Mouse (Mus musculus) fibroblast of lung, adult 2 months (primary cell): ENCODE measurements at regions not wholly inside any gene's neighbourhood (a gene's known extent, or its start where the extent isn't known, plus 50 kb on each side); places are given as distances from the start of the nearest gene placed in this dataset.

Experiments used
- DNase-seq: peaks from one replicate; pipeline ENCODE4 v3.0.0-alpha.2; 2011; ENCODE audit warnings: low read depth

- DNase-seq = no peak
Measured at GRCm38 (mm10) chr8:25463532-25463931, 639.4 kb upstream of the Adam5 start.

DNA sequence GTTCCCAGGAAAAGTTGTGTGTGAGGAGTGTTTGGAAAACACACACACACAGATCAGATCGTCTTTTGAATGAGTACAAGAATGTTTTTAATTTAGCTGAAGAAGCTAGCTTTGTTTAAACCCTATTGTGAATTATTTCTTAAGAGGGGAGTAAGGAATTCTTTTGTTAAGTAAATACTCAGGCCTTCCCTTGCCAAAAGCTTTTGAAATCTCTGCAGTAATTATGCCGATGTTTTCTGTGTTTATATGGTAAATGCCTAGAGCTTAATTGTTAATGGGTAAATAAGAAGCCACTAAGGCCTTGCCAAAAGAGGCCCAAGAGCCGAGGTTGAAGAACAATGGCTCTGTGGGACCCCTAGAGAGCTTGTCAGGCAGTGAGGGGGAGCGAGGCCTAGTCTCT is 638.3 kb upstream of the Adam5 start:
- no peak for DNase-seq

- DNase-seq = no peak
Measured at GRCm38 (mm10) chr8:25455644-25456043, 631.5 kb upstream of the Adam5 start.

GRCm38 (mm10) chr8:25454972-25455371 is 630.8 kb upstream of the Adam5 start:
- no peak for DNase-seq

- no peak for DNase-seq
Measured at GRCm38 (mm10) chr8:25453826-25454225, 629.7 kb upstream of the Adam5 start.

- DNase-seq = no peak
Measured at GRCm38 (mm10) chr8:25450544-25450943, 626.4 kb upstream of the Adam5 start.

- DNase-seq = no peak
Measured at GRCm38 (mm10) chr8:25449590-25449989, 625.4 kb upstream of the Adam5 start.

DNA sequence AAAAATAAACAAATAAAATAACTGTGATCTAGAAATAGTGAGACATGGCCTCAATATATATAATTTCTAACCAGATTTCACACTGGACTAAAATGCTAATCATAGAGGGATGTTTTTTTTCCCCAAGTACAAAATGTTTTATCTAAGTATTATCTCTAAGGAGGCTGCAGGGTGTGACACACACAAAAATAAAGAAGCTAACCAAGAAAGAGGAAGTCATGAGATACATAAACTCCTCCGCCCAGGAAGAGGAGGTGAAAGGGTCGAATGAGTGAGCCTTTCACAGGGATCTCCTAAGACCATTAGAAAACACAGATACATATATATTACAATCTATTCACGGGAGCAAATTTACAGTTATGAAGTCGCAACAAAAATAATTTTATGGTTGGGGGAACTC is 623.7 kb upstream of the Adam5 start:
- DNase-seq = no peak

DNA sequence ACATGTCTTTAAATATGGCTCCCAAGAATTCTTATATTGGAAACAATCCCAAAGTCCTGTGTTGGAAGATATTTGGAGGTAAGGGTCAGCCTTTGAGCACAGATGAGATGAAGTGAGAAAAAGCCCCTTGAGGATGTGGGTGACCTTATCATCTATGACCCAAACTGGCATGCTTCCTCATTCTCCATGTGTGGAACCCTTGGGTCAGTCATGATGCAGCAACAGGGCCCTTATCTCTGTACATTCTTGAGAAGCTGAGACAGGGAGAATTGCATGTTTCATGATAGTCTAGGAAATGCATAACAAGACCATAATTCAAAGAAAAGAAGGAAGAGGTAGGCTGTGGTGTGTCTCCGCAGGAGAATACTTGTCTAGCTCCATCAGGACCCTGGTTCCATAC is 621.8 kb upstream of the Adam5 start:
- DNase-seq = no peak

GRCm38 (mm10) chr8:25445054-25445453 is 620.9 kb upstream of the Adam5 start:
- no peak for DNase-seq

- DNase-seq = no peak
Measured at GRCm38 (mm10) chr8:25443552-25443951, 619.4 kb upstream of the Adam5 start.

GRCm38 (mm10) chr8:25441057-25441441 is 616.9 kb upstream of the Adam5 start:
- peak; percentile 47 for DNase-seq

DNA sequence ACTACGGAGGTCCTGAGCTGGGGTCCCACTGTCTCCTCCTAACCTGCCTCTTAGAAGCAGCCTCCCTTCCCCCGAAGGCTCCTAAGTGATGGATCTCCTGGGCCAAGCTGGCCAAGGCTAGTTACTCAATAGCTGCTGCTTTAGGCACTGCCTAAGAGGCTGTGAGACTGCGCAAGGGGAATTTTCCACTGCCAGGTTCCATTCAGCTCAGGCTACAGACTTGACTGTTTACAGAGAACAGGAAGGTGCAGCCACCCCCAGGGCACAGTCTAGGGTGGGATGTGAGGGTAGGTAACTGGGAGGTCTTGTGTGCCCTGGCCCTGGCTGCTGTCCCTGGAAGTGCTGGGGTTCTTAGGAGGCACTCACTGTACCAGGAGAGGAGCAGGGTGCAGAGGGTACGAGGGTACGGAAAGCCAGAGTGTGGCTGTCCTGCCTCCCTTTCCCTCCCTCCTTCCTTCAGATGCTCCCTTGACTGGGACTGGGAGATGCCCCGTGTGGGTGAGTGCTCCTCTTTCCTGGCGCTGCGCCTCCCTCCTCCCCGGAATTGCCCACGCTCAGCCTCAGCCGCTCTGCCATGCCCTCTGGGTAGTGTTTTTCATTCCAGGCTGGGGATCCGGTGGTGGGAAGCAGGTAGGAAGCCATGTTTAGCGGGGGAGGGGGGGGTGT is 616.4 kb upstream of the Adam5 start:
- DNase-seq = peak; percentile 87

DNA sequence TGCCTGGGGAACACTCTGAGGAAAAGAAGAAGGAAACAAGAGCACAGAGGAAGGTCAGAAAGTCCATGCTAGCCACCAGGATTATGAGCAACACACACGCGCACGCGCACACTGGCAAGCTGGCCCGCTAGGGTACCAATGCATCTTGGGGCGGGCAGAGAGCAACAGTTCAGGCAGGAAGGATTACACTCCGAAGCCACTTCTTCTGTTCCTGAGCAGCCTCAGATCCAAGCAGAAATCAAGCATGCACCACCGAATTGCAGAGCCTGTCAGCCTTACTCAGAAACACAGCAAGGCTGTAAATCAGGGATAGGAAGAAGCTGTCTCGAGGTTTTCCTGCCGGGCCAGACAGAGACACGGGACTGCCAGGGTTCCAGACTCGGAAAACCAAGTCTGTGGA is 615.8 kb upstream of the Adam5 start:
- peak; percentile 54 for DNase-seq

- peak; percentile 63 for DNase-seq
Measured at GRCm38 (mm10) chr8:25438021-25438620, 614.0 kb upstream of the Adam5 start.

GRCm38 (mm10) chr8:25437178-25437577 is 613.0 kb upstream of the Adam5 start:
- no peak for DNase-seq

- DNase-seq = no peak
Measured at GRCm38 (mm10) chr8:25430552-25430951, 606.4 kb upstream of the Adam5 start.

DNA sequence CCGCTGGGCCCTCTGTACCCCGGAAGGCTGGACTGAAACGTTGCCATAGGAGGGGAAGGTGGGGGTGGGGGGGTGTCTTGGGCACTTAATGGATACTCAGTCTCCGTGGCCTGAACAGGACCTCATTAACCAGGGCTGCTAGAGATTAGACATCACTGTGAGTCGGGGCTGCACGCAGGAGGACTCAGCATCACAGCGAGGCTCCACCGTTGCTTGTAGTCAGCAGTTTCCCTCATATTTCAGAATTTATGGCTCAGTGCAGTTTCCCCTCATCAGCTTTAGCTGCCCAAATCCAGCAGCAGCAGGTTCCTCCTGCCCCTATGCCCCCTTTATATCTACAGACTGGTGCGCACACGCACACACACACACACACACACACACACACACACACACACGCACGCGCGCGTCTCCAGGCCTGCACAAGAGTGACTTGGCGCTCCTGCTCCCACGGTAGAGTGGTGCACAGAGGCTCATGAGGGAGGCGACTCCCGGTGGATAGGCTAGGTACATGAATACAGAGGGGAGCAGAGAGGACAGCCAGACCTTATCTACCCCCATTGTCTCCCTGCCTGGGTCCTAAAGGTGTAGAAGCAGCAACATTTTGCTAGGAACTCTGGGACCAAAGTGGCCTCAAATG is 605.8 kb upstream of the Adam5 start:
- no peak for DNase-seq

DNA sequence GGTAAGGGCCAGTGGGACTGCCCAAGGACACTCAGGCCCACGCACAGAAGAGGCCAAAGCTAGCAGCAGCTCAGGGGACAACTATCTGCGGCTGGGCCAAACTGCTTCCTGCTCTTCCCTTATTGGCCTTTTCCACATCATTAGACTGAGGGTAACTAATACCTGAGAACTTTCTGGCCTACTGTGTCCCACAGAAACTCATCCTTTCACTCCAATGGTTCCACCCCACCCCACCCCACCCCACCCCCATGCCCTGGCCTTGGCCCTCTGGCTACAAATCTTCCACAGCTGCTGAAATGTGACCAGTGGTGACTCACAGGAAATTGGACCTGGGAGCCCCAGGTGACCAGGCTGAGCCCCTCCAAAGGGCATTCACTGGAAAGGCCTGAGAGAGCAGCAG is 604.6 kb upstream of the Adam5 start:
- no peak for DNase-seq

GRCm38 (mm10) chr8:25426207-25426606 is 602.0 kb upstream of the Adam5 start:
- no peak for DNase-seq

DNA sequence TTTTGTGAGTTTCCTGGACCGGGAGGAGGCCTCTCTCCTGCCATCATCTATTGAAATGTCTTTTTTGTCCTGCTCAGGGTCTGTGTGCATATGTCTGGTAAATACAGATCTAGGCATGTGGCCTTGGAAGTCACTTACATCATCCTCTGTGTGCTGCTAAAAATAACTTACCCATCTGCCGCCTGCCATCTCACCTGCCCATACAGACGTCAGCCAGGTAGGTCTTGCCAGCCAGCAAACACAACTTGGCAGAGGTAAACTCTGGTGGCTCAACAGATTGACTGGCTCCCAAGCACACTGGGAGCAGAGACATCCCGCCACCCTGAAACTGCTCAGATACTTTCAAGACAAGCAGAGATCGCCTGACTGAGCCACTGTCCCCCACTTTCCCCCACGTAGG is 597.3 kb upstream of the Adam5 start:
- DNase-seq = no peak

- no peak for DNase-seq
Measured at GRCm38 (mm10) chr8:25410536-25410935, 586.4 kb upstream of the Adam5 start.

- DNase-seq = no peak
Measured at GRCm38 (mm10) chr8:25407862-25408261, 583.7 kb upstream of the Adam5 start.

- DNase-seq = no peak
Measured at GRCm38 (mm10) chr8:25392766-25393166, 568.6 kb upstream of the Adam5 start.
